In genomic region chr19:58933062-58933461, GRCm38 (mm10) we compare ENCODE assay signal across 31 mouse cellular contexts. TPM values are rescaled to one million over a fixed set of nuclear protein-coding genes. Genes with fewer than 3 reads are reported as not detected.
DNase-seq lines count a peak whose midpoint lies in the region; ATAC-seq and TF ChIP-seq lines count a peak whose summit lies in the region.
"Had no signal": no experiment of that assay in that cellular context is flagged by ENCODE, and none has a peak within 500 bp of the region (broad histone marks: within the 10 kb centered on the region; RNA-seq: fewer than 3 reads in every experiment).

No protein-coding gene starts in this region.

- H3K27ac ChIP-seq in midbrain, embryonic 11.5 days (ENCODE audit: low read depth, low read length), result no peak overlapping the region
- H3K27ac ChIP-seq in midbrain, postnatal 0 days (ENCODE audit: low read depth, low read length), result no peak overlapping the region
- H3K27ac ChIP-seq in embryonic facial prominence, embryonic 11.5 days (replicated peaks; ENCODE audit: low read depth, low read length), result no peak overlapping the region
- no peak overlapping the region for H3K27ac ChIP-seq in forebrain, embryonic 14.5 days (ENCODE audit: low read depth, low read length)
- H3K27ac ChIP-seq: gastrocnemius, adult 2 months; heart, adult 2 months; hindbrain, embryonic 15.5 days; liver, embryonic 14.5 days; midbrain, embryonic 12.5 days; stomach, postnatal 0 days had no signal

- no peaks in the 10 kb centered on the region for H3K36me3 ChIP-seq in midbrain, embryonic 11.5 days (ENCODE audit: control insufficient read depth, insufficient read depth, low read length)
- H3K36me3 ChIP-seq in midbrain, postnatal 0 days (ENCODE audit: insufficient read depth, low read length), result no peaks in the 10 kb centered on the region
- H3K36me3 ChIP-seq in embryonic facial prominence, embryonic 11.5 days (replicated peaks; ENCODE audit: control insufficient read depth, insufficient read depth, low read depth, low read length), result no peaks in the 10 kb centered on the region
- no peaks in the 10 kb centered on the region for H3K36me3 ChIP-seq in forebrain, embryonic 14.5 days (ENCODE audit: control insufficient read depth, insufficient read depth, low read length)
- H3K36me3 ChIP-seq: heart, embryonic 12.5 days; hindbrain, embryonic 15.5 days; midbrain, embryonic 12.5 days had no signal

- no peak overlapping the region for H3K4me3 ChIP-seq in midbrain, embryonic 11.5 days (ENCODE audit: low read depth, low read length)
- no peak overlapping the region for H3K4me3 ChIP-seq in midbrain, postnatal 0 days (ENCODE audit: low read depth, low read length)
- no peak overlapping the region for H3K4me3 ChIP-seq in embryonic facial prominence, embryonic 11.5 days (ENCODE audit: low read depth, low read length)
- no peak overlapping the region for H3K4me3 ChIP-seq in forebrain, embryonic 14.5 days (ENCODE audit: low read depth, low read length)
- H3K4me3 ChIP-seq: erythroblast, embryonic 14.5 days; gastrocnemius, adult 2 months; heart, adult 2 months; heart, embryonic 12.5 days; hindbrain, embryonic 15.5 days; midbrain, embryonic 12.5 days had no signal

- ATAC-seq in midbrain, embryonic 11.5 days (ENCODE audit: low FRiP score), result no peak
- ATAC-seq in midbrain, postnatal 0 days (ENCODE audit: low FRiP score), result no peak
- ATAC-seq in embryonic facial prominence, embryonic 11.5 days (replicated peaks; ENCODE audit: insufficient number of reproducible peaks, low FRiP score, low TSS enrichment, low read depth), result 0 out of 2 replicates have a peak, but pooled peaks have one; percentile 48
- ATAC-seq in forebrain, embryonic 14.5 days, result peak; percentile 19; the same call in 1 of the 2 replicates
- ATAC-seq: inflammation-experienced regulatory T-cells, adult 6 months had no signal

- no peak overlapping the region for H3K9ac ChIP-seq in midbrain, embryonic 11.5 days (ENCODE audit: low read length)
- H3K9ac ChIP-seq in midbrain, postnatal 0 days (replicated peaks; ENCODE audit: low read length, poor library complexity, severe bottlenecking), result no peak overlapping the region
- no peak overlapping the region for H3K9ac ChIP-seq in embryonic facial prominence, embryonic 11.5 days (replicated peaks; ENCODE audit: low read length)
- no peak overlapping the region for H3K9ac ChIP-seq in forebrain, embryonic 14.5 days (ENCODE audit: low read length)
- H3K9ac ChIP-seq: heart, embryonic 12.5 days; hindbrain, embryonic 15.5 days; liver, embryonic 14.5 days; midbrain, embryonic 12.5 days had no signal

- WGBS in midbrain, embryonic 11.5 days, result 4% methylated on average over 4 of the region's 4 CpGs
- 14% methylated on average over 4 of the region's 4 CpGs for WGBS in midbrain, postnatal 0 days
- 7% methylated on average over 4 of the region's 4 CpGs for WGBS in embryonic facial prominence, embryonic 11.5 days
- 7% methylated on average over 4 of the region's 4 CpGs for WGBS in forebrain, embryonic 14.5 days

- DNase-seq in midbrain, embryonic 11.5 days (ENCODE audit: low spot score, missing footprints), result peak; percentile 90
- DNase-seq in midbrain, postnatal 0 days (ENCODE audit: low spot score), result no peak
- peak; percentile 33 for DNase-seq in embryonic facial prominence, embryonic 11.5 days (ENCODE audit: low spot score)
- no peak for DNase-seq in forebrain, embryonic 14.5 days (ENCODE audit: low spot score)
- peak; percentile 28 for DNase-seq in retina, postnatal 1 day
- DNase-seq in gastrocnemius, postnatal 10 days, result no peak
- no peak for DNase-seq in frontal cortex, postnatal 25 days (ENCODE audit: low spot score in 2 of 2)
- no peak for DNase-seq in cerebellum, adult 9-10 months
- DNase-seq: adrenal gland, postnatal 10 days; cerebellum, adult 11-12 months; cerebellum, postnatal 10 days; gastrocnemius, adult 2 months; heart, adult 2 months; heart, postnatal 4 days; kidney, adult 11 months; kidney, postnatal 25 days; liver; lung, adult 2 months; lung, postnatal 10 days; spleen, adult 18-20 months; thymus, adult 2 months; thymus, postnatal 36 days had no signal

- H3K27me3 ChIP-seq in midbrain, embryonic 11.5 days (ENCODE audit: control insufficient read depth, insufficient read depth, low read length), result peaks cover 44% of the 10 kb centered on the region
- peaks cover 32% of the 10 kb centered on the region for H3K27me3 ChIP-seq in midbrain, postnatal 0 days (ENCODE audit: insufficient read depth, low read length)
- peaks cover 24% of the 10 kb centered on the region for H3K27me3 ChIP-seq in embryonic facial prominence, embryonic 11.5 days (ENCODE audit: control insufficient read depth, insufficient read depth, low read length)
- peaks cover 45% of the 10 kb centered on the region for H3K27me3 ChIP-seq in forebrain, embryonic 14.5 days (replicated peaks; ENCODE audit: control insufficient read depth, insufficient read depth, low read length)

- no peaks in the 10 kb centered on the region for H3K9me3 ChIP-seq in midbrain, embryonic 11.5 days (ENCODE audit: control insufficient read depth, low read length)
- no peaks in the 10 kb centered on the region for H3K9me3 ChIP-seq in midbrain, postnatal 0 days (ENCODE audit: low read length)
- H3K9me3 ChIP-seq in embryonic facial prominence, embryonic 11.5 days (replicated peaks; ENCODE audit: control insufficient read depth, low read length), result no peaks in the 10 kb centered on the region
- no peaks in the 10 kb centered on the region for H3K9me3 ChIP-seq in forebrain, embryonic 14.5 days (replicated peaks; ENCODE audit: control insufficient read depth, low read length)
- H3K9me3 ChIP-seq: heart, embryonic 12.5 days; hindbrain, embryonic 15.5 days; midbrain, embryonic 12.5 days had no signal

- no peak overlapping the region for H3K4me2 ChIP-seq in midbrain, embryonic 11.5 days
- no peak overlapping the region for H3K4me2 ChIP-seq in midbrain, postnatal 0 days (ENCODE audit: low read depth, low read length, poor library complexity, severe bottlenecking)
- H3K4me2 ChIP-seq in embryonic facial prominence, embryonic 11.5 days (ENCODE audit: low read depth, low read length), result no peak overlapping the region
- H3K4me2 ChIP-seq in forebrain, embryonic 14.5 days (ENCODE audit: low read length), result no peak overlapping the region
- H3K4me2 ChIP-seq: heart, embryonic 12.5 days; hindbrain, embryonic 15.5 days; midbrain, embryonic 12.5 days had no signal

- peaks cover 9% of the 10 kb centered on the region; the same call in 1 of the 2 replicates for H3K4me1 ChIP-seq in midbrain, embryonic 11.5 days (ENCODE audit: control insufficient read depth, insufficient read depth, low read length)
- no peaks in the 10 kb centered on the region for H3K4me1 ChIP-seq in midbrain, postnatal 0 days (ENCODE audit: insufficient read depth, low read length)
- peaks cover 2% of the 10 kb centered on the region for H3K4me1 ChIP-seq in embryonic facial prominence, embryonic 11.5 days (ENCODE audit: control insufficient read depth, insufficient read depth, low read length)
- H3K4me1 ChIP-seq in forebrain, embryonic 14.5 days (ENCODE audit: control insufficient read depth, insufficient read depth, low read length), result peaks cover 32% of the 10 kb centered on the region
- H3K4me1 ChIP-seq: heart, embryonic 12.5 days had no signal

- no peak for TF ChIP-seq CTCF in midbrain, postnatal 0 days (IDR thresholded peaks at IDR 0.05)

RNA-seq across cellular contexts. Expression of gene Eno4, which starts 10.2 kb away (rescaled TPM):
- 0.39 and 0.45 TPM in 2 replicates for polyA plus RNA-seq in midbrain, embryonic 11.5 days (2014; fragmentation: Nextera tagmentation; extraction: Ambion mirVana)
- 0.42 and 0.71 TPM in 2 replicates for total RNA-seq in midbrain, postnatal 0 days (2014; rRNA removed)
- polyA plus RNA-seq in midbrain, postnatal 0 days (2015; fragmentation: Nextera tagmentation; extraction: Ambion mirVana), result 1.3 and 1.5 TPM in 2 replicates
- polyA plus RNA-seq in embryonic facial prominence, embryonic 11.5 days (2014; fragmentation: Nextera tagmentation; extraction: Ambion mirVana), result 0.54 and 0.66 TPM in 2 replicates
- polyA plus RNA-seq in forebrain, embryonic 14.5 days (2014; fragmentation: Nextera tagmentation; extraction: Ambion mirVana), result 1.1 and 1.6 TPM in 2 replicates
- under 1 TPM in 1 of 2 experiments, not detected in 1; 0.09 TPM for total RNA-seq in gastrocnemius, postnatal 10 days (2021)
- total RNA-seq: common myeloid progenitor, adult 5-6 weeks; gastrocnemius, adult 2 months; heart, adult 2 months; heart, postnatal 4 days; monocyte, adult 5-6 weeks had no signal
- polyA plus RNA-seq: erythroblast, embryonic 14.5 days; inflammation-experienced regulatory T-cells, adult 6 months had no signal

RNA-seq across cellular contexts. Expression of gene Hspa12a, which starts 10.4 kb away (rescaled TPM):
- 9.3 and 10.6 TPM in 2 replicates for polyA plus RNA-seq in midbrain, embryonic 11.5 days (2014; fragmentation: Nextera tagmentation; extraction: Ambion mirVana)
- 73.7 and 80.0 TPM in 2 replicates for total RNA-seq in midbrain, postnatal 0 days (2014; rRNA removed)
- 53.8 and 54.0 TPM in 2 replicates for polyA plus RNA-seq in midbrain, postnatal 0 days (2015; fragmentation: Nextera tagmentation; extraction: Ambion mirVana)
- 5.1 and 5.8 TPM in 2 replicates for polyA plus RNA-seq in embryonic facial prominence, embryonic 11.5 days (2014; fragmentation: Nextera tagmentation; extraction: Ambion mirVana)
- polyA plus RNA-seq in forebrain, embryonic 14.5 days (2014; fragmentation: Nextera tagmentation; extraction: Ambion mirVana), result 21.8 and 33.0 TPM in 2 replicates
- total RNA-seq in gastrocnemius, postnatal 10 days (2021), result 10 to 100 TPM; 16.2 to 16.8 TPM
- total RNA-seq: common myeloid progenitor, adult 5-6 weeks had no signal
- polyA plus RNA-seq: erythroblast, embryonic 14.5 days had no signal

Comparison
In these comparisons a context has a peak if more than half of its experiments do, and no peak if none do; other contexts are left out.
1. DNase-seq: peak in midbrain, embryonic 11.5 days (single experiment), embryonic facial prominence, embryonic 11.5 days (single experiment) and retina, postnatal 1 day (single experiment); none in midbrain, postnatal 0 days (single experiment), forebrain, embryonic 14.5 days (single experiment), gastrocnemius, postnatal 10 days (single experiment), frontal cortex, postnatal 25 days (0 of 2) and cerebellum, adult 9-10 months (single experiment).
2. ATAC-seq: peak in embryonic facial prominence, embryonic 11.5 days (single experiment) and forebrain, embryonic 14.5 days (single experiment); none in midbrain, embryonic 11.5 days (single experiment) and midbrain, postnatal 0 days (single experiment).